Mouse (Mus musculus) adrenal gland, postnatal 0 days (tissue): ENCODE measurements around the gene Rps6kc1. TPM values are rescaled to one million over a fixed set of nuclear protein-coding genes. Genes with fewer than 3 reads are reported as not detected.

Source experiments
- polyA plus RNA-seq: library from polyadenylated mRNA; unstranded; fragments of >200 nt; fragmentation: Nextera tagmentation; extraction: Ambion mirVana; gene quantifications from 2 replicates; pipeline ENCODE4 v1.2.1, GENCODE M21; 2015

The Rps6kc1 gene
- polyA plus RNA-seq: 7.8 and 9.2 TPM in 2 replicates

GRCm38 (mm10) chr1:190911415-190912123 is at the start of gene Rps6kc1:
Rps6kc1 (minus strand) TSS chr1:190911770.

GRCm38 (mm10) chr1:190924812-190925211 is 13.2 kb upstream of the Rps6kc1 start, which contains the start of gene Angel2:
Angel2 (plus strand) TSS chr1:190925112.

Other genes starting within 250 kb of the Rps6kc1 start
- 29.0 and 32.6 TPM in 2 replicates for gene Angel2, start 13.3 kb upstream of the Rps6kc1 start, polyA plus RNA-seq
- 6.0 and 10.4 TPM in 2 replicates for gene Vash2, start 67.5 kb upstream of the Rps6kc1 start, polyA plus RNA-seq
- gene Flvcr1, start 114.4 kb upstream of the Rps6kc1 start, polyA plus RNA-seq: 6.1 and 7.1 TPM in 2 replicates
- gene Spata45, start 124.9 kb upstream of the Rps6kc1 start, polyA plus RNA-seq: not detected in 2 replicates
- 18.7 and 23.1 TPM in 2 replicates for gene Tatdn3, start 151.2 kb upstream of the Rps6kc1 start, polyA plus RNA-seq
- 4.6 and 6.2 TPM in 2 replicates for gene Nsl1, start 151.2 kb upstream of the Rps6kc1 start, polyA plus RNA-seq
- gene Batf3, start 186.1 kb upstream of the Rps6kc1 start, polyA plus RNA-seq: 5.5 and 10.3 TPM in 2 replicates